18 mouse cellular contexts compared by ENCODE assay signal in the genomic region with DNA sequence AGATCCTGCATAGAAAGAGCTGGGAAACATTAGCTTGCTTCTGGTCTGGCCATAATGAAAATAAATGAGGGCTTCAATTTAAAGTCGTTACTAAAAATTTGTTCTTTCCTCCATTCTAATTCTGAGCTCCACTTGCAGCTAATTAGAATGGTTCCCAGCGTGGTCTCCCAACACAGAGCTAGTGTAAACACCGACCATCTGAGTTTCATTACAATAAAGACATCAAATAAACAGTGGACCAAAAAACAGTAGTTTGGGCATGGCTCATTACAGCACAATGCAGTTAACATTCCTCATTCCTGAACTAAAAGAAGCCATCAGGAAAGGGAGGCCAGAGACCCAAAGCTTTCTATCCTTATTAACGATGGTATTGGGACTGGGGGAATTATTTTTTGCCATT.
A peak's percentile ranks its signal among the peaks of the same experiment; 100 is the strongest.
DNase-seq lines count a peak whose midpoint lies in the region; ATAC-seq and TF ChIP-seq lines count a peak whose summit lies in the region.
"Had no signal": no experiment of that assay in that cellular context is flagged by ENCODE, and none has a peak within 500 bp of the region (broad histone marks: within the 10 kb centered on the region; RNA-seq: fewer than 3 reads in every experiment).

No protein-coding gene starts in this region.

- H3K27me3 ChIP-seq in midbrain, postnatal 0 days (ENCODE audit: insufficient read depth, low read length), result no peaks in the 10 kb centered on the region
- no peaks in the 10 kb centered on the region for H3K27me3 ChIP-seq in midbrain, embryonic 10.5 days (ENCODE audit: low read depth, poor library complexity, severe bottlenecking)
- H3K27me3 ChIP-seq: heart, embryonic 13.5 days had no signal

- no peak overlapping the region for H3K4me3 ChIP-seq in midbrain, postnatal 0 days (ENCODE audit: low read depth, low read length)
- H3K4me3 ChIP-seq in midbrain, embryonic 10.5 days, result no peak overlapping the region
- H3K4me3 ChIP-seq: embryonic facial prominence, embryonic 13.5 days; heart, embryonic 13.5 days; limb, embryonic 15.5 days had no signal

- no peak for ATAC-seq in midbrain, postnatal 0 days (ENCODE audit: low FRiP score)
- ATAC-seq: CD4-positive, CD25-positive, alpha-beta regulatory T cell, adult 4 months; liver, postnatal 0 days; midbrain, embryonic 16.5 days had no signal

- no peak overlapping the region for H3K9ac ChIP-seq in midbrain, postnatal 0 days (replicated peaks; ENCODE audit: low read length, poor library complexity, severe bottlenecking)
- H3K9ac ChIP-seq: embryonic facial prominence, embryonic 13.5 days; heart, embryonic 13.5 days; limb, embryonic 15.5 days; liver, postnatal 0 days had no signal

- DNase-seq in midbrain, postnatal 0 days (ENCODE audit: low spot score), result peak; percentile 10
- no peak for DNase-seq in midbrain, embryonic 10.5 days (ENCODE audit: low spot score)
- DNase-seq in embryo, embryonic 9.5 days (ENCODE audit: extremely low spot score), result peak; percentile 17
- peak; percentile 86 for DNase-seq in forelimb bud, embryonic 11.5 days (ENCODE audit: low read depth, low spot score)
- DNase-seq in spleen, postnatal 14 days (ENCODE audit: low spot score in 2 of 2), result no peak
- no peak for DNase-seq in frontal cortex, postnatal 10 days (ENCODE audit: low spot score in 2 of 2)
- DNase-seq in heart, adult 8-10 months (ENCODE audit: low spot score), result no peak
- DNase-seq: adrenal gland, postnatal 25 days; cerebellum, postnatal 10 days; kidney, adult 9 months; liver, postnatal 0 days; lung, postnatal 36 days; thymus, adult 2 months had no signal

- H3K4me1 ChIP-seq in midbrain, postnatal 0 days (ENCODE audit: insufficient read depth, low read length), result no peaks in the 10 kb centered on the region
- peaks cover 25% of the 10 kb centered on the region for H3K4me1 ChIP-seq in midbrain, embryonic 10.5 days
- H3K4me1 ChIP-seq: heart, embryonic 13.5 days had no signal

- H3K4me2 ChIP-seq in midbrain, postnatal 0 days (ENCODE audit: low read depth, low read length, poor library complexity, severe bottlenecking), result no peak overlapping the region
- H3K4me2 ChIP-seq: embryonic facial prominence, embryonic 13.5 days; heart, embryonic 13.5 days; limb, embryonic 15.5 days had no signal

- no peaks in the 10 kb centered on the region for H3K36me3 ChIP-seq in midbrain, postnatal 0 days (ENCODE audit: insufficient read depth, low read length)
- no peaks in the 10 kb centered on the region for H3K36me3 ChIP-seq in midbrain, embryonic 10.5 days
- H3K36me3 ChIP-seq: embryonic facial prominence, embryonic 13.5 days; heart, embryonic 13.5 days; limb, embryonic 15.5 days had no signal

- WGBS in midbrain, postnatal 0 days, result 24% methylated on average over 4 of the region's 4 CpGs
- 25% methylated on average over 4 of the region's 4 CpGs for WGBS in midbrain, embryonic 10.5 days

- TF ChIP-seq CTCF in midbrain, postnatal 0 days (IDR thresholded peaks at IDR 0.05), result no peak

- H3K9me3 ChIP-seq in midbrain, postnatal 0 days (ENCODE audit: low read length), result no peaks in the 10 kb centered on the region
- H3K9me3 ChIP-seq in midbrain, embryonic 10.5 days (replicated peaks), result no peaks in the 10 kb centered on the region
- H3K9me3 ChIP-seq: embryonic facial prominence, embryonic 13.5 days; heart, embryonic 13.5 days; limb, embryonic 15.5 days had no signal

- H3K27ac ChIP-seq in midbrain, postnatal 0 days (ENCODE audit: low read depth, low read length), result no peak overlapping the region
- H3K27ac ChIP-seq in midbrain, embryonic 10.5 days (replicated peaks), result no peak overlapping the region
- H3K27ac ChIP-seq: embryonic facial prominence, embryonic 13.5 days; heart, embryonic 13.5 days; limb, embryonic 15.5 days had no signal

Comparison
In these comparisons a context has a peak if more than half of its experiments do, and no peak if none do; other contexts are left out.
1. DNase-seq: peak in midbrain, postnatal 0 days (single experiment), embryo, embryonic 9.5 days (single experiment) and forelimb bud, embryonic 11.5 days (single experiment); none in midbrain, embryonic 10.5 days (single experiment), spleen, postnatal 14 days (0 of 2), frontal cortex, postnatal 10 days (0 of 2) and heart, adult 8-10 months (single experiment).